Mouse (Mus musculus): ENCODE measurements around the gene Ccdc141. TPM values are rescaled to one million over a fixed set of nuclear protein-coding genes. Genes with fewer than 3 reads are reported as not detected.

Ccdc141 gene
- polyA plus RNA-seq, 1 experiment from 2014 or later, result 6.5 TPM

- no peak for DNase-seq (ENCODE audit: low spot score)
- Histone ChIP-seq H3K27me3 (replicated peaks; ENCODE audit: low read depth, poor library complexity, severe bottlenecking) (no peaks in the 10 kb centered on the region), H3K4me1 (no peaks in the 10 kb centered on the region), H3K4me3 (no peak overlapping the region), H3K36me3 (replicated peaks) (no peaks in the 10 kb centered on the region), H3K9me3 (no peaks in the 10 kb centered on the region), H3K27ac (replicated peaks) (no peak overlapping the region)
- WGBS, result 84% methylated on average over 6 of the region's 6 CpGs
Observed at GRCm38 (mm10) chr2:76962045-76962432, 208.4 kb downstream of the Ccdc141 start.

- no peaks in the 10 kb centered on the region for H3K36me3 ChIP-seq (replicated peaks)
- no peak for DNase-seq (ENCODE audit: low spot score)
- H3K27me3 ChIP-seq (replicated peaks; ENCODE audit: low read depth, poor library complexity, severe bottlenecking), result no peaks in the 10 kb centered on the region
- H3K9me3 ChIP-seq, result no peaks in the 10 kb centered on the region
- no peak overlapping the region for H3K4me3 ChIP-seq
- WGBS, result 88% methylated on average over 10 of the region's 10 CpGs
- no peak overlapping the region for H3K27ac ChIP-seq (replicated peaks)
- no peaks in the 10 kb centered on the region for H3K4me1 ChIP-seq
Observed at GRCm38 (mm10) chr2:76961420-76962044, 208.9 kb downstream of the Ccdc141 start.

Small RNAs within 50 kb of the gene (microRNA-seq; reads per million reads assigned to microRNA genes)
- gene Gm44360, result not detected

Other genes starting within 250 kb of the Ccdc141 start
- gene Ttn, start 188.1 kb downstream of the Ccdc141 start, polyA plus RNA-seq (2016; fragmentation: Nextera tagmentation; extraction: Ambion mirVana), result 0.64 and 1.5 TPM in 2 replicates
- gene Sestd1, start 110.0 kb upstream of the Ccdc141 start, polyA plus RNA-seq (2016; fragmentation: Nextera tagmentation; extraction: Ambion mirVana), result 23.0 and 25.0 TPM in 2 replicates

Data from embryonic facial prominence, embryonic 10.5 days (tissue).